Comparison of ENCODE assay signal across 12 mouse cellular contexts in the genomic region with DNA sequence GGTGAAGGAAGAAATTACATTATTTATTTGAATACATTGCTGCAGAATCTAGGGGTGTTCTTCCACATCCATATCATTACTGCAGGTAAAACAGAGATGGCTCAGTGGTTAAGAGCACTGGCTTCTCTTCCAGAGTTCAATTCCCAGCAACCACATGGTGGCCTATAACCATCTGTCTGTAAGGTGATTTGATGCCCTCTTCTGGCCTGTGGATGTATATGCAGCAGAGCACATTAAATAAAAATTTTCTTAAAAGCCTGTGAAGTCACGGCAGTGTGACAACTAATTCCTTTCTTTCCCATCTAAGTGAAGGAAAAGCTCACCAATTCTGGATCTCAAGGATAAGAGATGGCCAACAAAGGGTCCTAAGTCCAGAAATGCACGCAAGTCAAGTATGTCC. TPM values are rescaled to one million over a fixed set of nuclear protein-coding genes. Genes with fewer than 3 reads are reported as not detected.
DNase-seq lines count a peak whose midpoint lies in the region; ATAC-seq and TF ChIP-seq lines count a peak whose summit lies in the region.
"Had no signal": no experiment of that assay in that cellular context is flagged by ENCODE, and none has a peak within 500 bp of the region (broad histone marks: within the 10 kb centered on the region; RNA-seq: fewer than 3 reads in every experiment).

No protein-coding gene starts in this region.

- H3K36me3 ChIP-seq in lung, postnatal 0 days (ENCODE audit: insufficient read depth, low read length): no peaks in the 10 kb centered on the region; the same call in 1 of the 2 replicates
- peaks cover 29% of the 10 kb centered on the region for H3K36me3 ChIP-seq in limb, embryonic 14.5 days (ENCODE audit: control insufficient read depth, insufficient read depth, low read length)

- TF ChIP-seq CTCF in lung, postnatal 0 days (IDR thresholded peaks at IDR 0.05): peak; percentile 66

- no peaks in the 10 kb centered on the region for H3K9me3 ChIP-seq in lung, postnatal 0 days (ENCODE audit: low read length)
- H3K9me3 ChIP-seq in limb, embryonic 14.5 days (ENCODE audit: control insufficient read depth, low read length): no peaks in the 10 kb centered on the region
- H3K9me3 ChIP-seq: limb, embryonic 15.5 days had no signal

- no peak for TF ChIP-seq POLR2A in limb, embryonic 14.5 days (IDR thresholded peaks at IDR 0.05; ENCODE audit: borderline replicate concordance, extremely low read depth, insufficient read depth, insufficient read length)

- no peak overlapping the region for H3K4me2 ChIP-seq in lung, postnatal 0 days (replicated peaks; ENCODE audit: low read depth, low read length)
- H3K4me2 ChIP-seq in limb, embryonic 14.5 days (replicated peaks; ENCODE audit: low read depth, low read length, severe bottlenecking): no peak overlapping the region
- H3K4me2 ChIP-seq: limb, embryonic 15.5 days had no signal

- no peaks in the 10 kb centered on the region for H3K4me1 ChIP-seq in lung, postnatal 0 days (ENCODE audit: insufficient read depth, low read depth, low read length)
- no peaks in the 10 kb centered on the region for H3K4me1 ChIP-seq in limb, embryonic 14.5 days (ENCODE audit: control insufficient read depth, insufficient read depth, low read length)
- H3K4me1 ChIP-seq: limb, embryonic 15.5 days had no signal

- DNase-seq in embryo, embryonic 10 days (ENCODE audit: low spot score): peak; percentile 78
- DNase-seq in embryo, embryonic 9.5 days (ENCODE audit: extremely low spot score): no peak
- peak; percentile 53 for DNase-seq in lung, postnatal 0 days (ENCODE audit: low spot score)
- DNase-seq in lung, adult 18-20 months: no peak
- peak; percentile 86 for DNase-seq in brain, adult 2 months (ENCODE audit: low read depth, low spot score)
- peak; percentile 20 for DNase-seq in limb, embryonic 14.5 days (ENCODE audit: low spot score)
- no peak for DNase-seq in gastrocnemius, adult 8-10 months (ENCODE audit: low spot score in 2 of 2)
- DNase-seq in yolk sac, embryonic 10.5 days (ENCODE audit: low spot score): no peak
- DNase-seq: heart, postnatal 14 days had no signal

- no peak for TF ChIP-seq EP300 in lung, postnatal 0 days (IDR thresholded peaks at IDR 0.05)

- H3K27me3 ChIP-seq in lung, postnatal 0 days (replicated peaks; ENCODE audit: insufficient read depth, low read length): no peaks in the 10 kb centered on the region
- H3K27me3 ChIP-seq in limb, embryonic 14.5 days (ENCODE audit: control insufficient read depth, insufficient read depth, low read length): no peaks in the 10 kb centered on the region

- no peak overlapping the region for H3K4me3 ChIP-seq in lung, postnatal 0 days (ENCODE audit: low read depth, low read length)
- no peak overlapping the region for H3K4me3 ChIP-seq in limb, embryonic 14.5 days (replicated peaks; ENCODE audit: low read length)
- H3K4me3 ChIP-seq: limb, embryonic 15.5 days had no signal

- ATAC-seq in lung, postnatal 0 days: no peak
- no peak for ATAC-seq in limb, embryonic 14.5 days (ENCODE audit: low FRiP score, low read depth)

- H3K27ac ChIP-seq in lung, postnatal 0 days (ENCODE audit: low read length): no peak overlapping the region
- H3K27ac ChIP-seq in limb, embryonic 14.5 days (replicated peaks; ENCODE audit: low read depth, low read length): no peak overlapping the region
- H3K27ac ChIP-seq: limb, embryonic 15.5 days had no signal

- H3K9ac ChIP-seq in lung, postnatal 0 days (replicated peaks; ENCODE audit: low read depth): no peak overlapping the region
- H3K9ac ChIP-seq in limb, embryonic 14.5 days (ENCODE audit: low read depth, low read length, severe bottlenecking): no peak overlapping the region
- H3K9ac ChIP-seq: limb, embryonic 15.5 days had no signal

- 46% methylated on average over 2 of the region's 2 CpGs for WGBS in lung, postnatal 0 days
- WGBS in limb, embryonic 14.5 days: 46% methylated on average over 2 of the region's 2 CpGs

RNA-seq across cellular contexts. Expression of a gene that starts 18.7 kb away (rescaled TPM):
- polyA plus RNA-seq in lung, postnatal 0 days (2015; fragmentation: Nextera tagmentation; extraction: Ambion mirVana): 40.3 and 42.4 TPM in 2 replicates
- polyA plus RNA-seq in limb, embryonic 14.5 days (2012; rRNA removed): 66.3 and 85.7 TPM in 2 replicates
- polyA plus RNA-seq in limb, embryonic 14.5 days (2014; fragmentation: Nextera tagmentation; extraction: Ambion mirVana): 65.7 and 67.6 TPM in 2 replicates
- 10 to 100 TPM; 35.2 to 43.3 (median 38.5) TPM for total RNA-seq in gastrocnemius, adult 8-10 months (2022)

RNA-seq across cellular contexts. Expression of a gene that starts 26.7 kb away (rescaled TPM):
- not detected in 2 replicates for polyA plus RNA-seq in lung, postnatal 0 days (2015; fragmentation: Nextera tagmentation; extraction: Ambion mirVana)
- polyA plus RNA-seq in limb, embryonic 14.5 days (2012; rRNA removed): not detected in 2 replicates
- not detected in 2 replicates for polyA plus RNA-seq in limb, embryonic 14.5 days (2014; fragmentation: Nextera tagmentation; extraction: Ambion mirVana)
- not detected for total RNA-seq in gastrocnemius, adult 8-10 months (2022)
- total RNA-seq: heart, postnatal 14 days; neutrophil, adult 5-6 weeks had no signal
- polyA plus RNA-seq: embryonic facial prominence, embryonic 14.5 days; limb, embryonic 15.5 days had no signal

RNA-seq across cellular contexts. Expression of a gene that starts 52.4 kb away (rescaled TPM):
- polyA plus RNA-seq in lung, postnatal 0 days (2015; fragmentation: Nextera tagmentation; extraction: Ambion mirVana): 110 and 113 TPM in 2 replicates
- polyA plus RNA-seq in limb, embryonic 14.5 days (2012; rRNA removed): 9.2 and 11.2 TPM in 2 replicates
- polyA plus RNA-seq in limb, embryonic 14.5 days (2014; fragmentation: Nextera tagmentation; extraction: Ambion mirVana): 12.9 and 13.4 TPM in 2 replicates
- 1 to 10 TPM in 1 of 4 experiments, not detected in 3; 1.4 TPM for total RNA-seq in gastrocnemius, adult 8-10 months (2022)
- total RNA-seq: neutrophil, adult 5-6 weeks had no signal

Comparison
In these comparisons a context has a peak if more than half of its experiments do, and no peak if none do; other contexts are left out.
1. DNase-seq: peak in embryo, embryonic 10 days (single experiment), lung, postnatal 0 days (single experiment), brain, adult 2 months (single experiment) and limb, embryonic 14.5 days (single experiment); none in embryo, embryonic 9.5 days (single experiment), lung, adult 18-20 months (0 of 2), gastrocnemius, adult 8-10 months (0 of 2) and yolk sac, embryonic 10.5 days (single experiment).